In the genomic region with DNA sequence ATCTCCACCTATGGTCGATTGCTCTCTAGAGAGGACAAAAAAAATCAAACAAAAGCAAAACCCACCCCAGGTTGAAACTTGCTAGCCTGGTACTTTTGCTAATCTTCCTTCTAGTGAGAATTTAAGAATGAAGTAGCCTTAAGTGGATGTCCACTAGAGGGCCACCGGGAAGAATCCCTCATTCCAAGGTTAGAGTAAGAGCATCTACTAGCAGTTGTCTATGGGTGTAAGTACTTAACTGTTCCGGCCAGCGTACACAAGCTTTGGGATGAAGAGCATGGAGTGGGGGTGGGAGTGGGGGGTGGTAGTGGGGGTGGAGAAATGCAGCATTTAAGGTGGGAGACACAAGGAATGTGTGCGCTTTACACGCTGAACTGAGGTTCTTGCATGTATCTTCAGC, we compare ENCODE assay signal across 8 mouse cellular contexts. TPM values are rescaled to one million over a fixed set of nuclear protein-coding genes. Genes with fewer than 3 reads are reported as not detected.
DNase-seq lines count a peak whose midpoint lies in the region; ATAC-seq and TF ChIP-seq lines count a peak whose summit lies in the region.

No protein-coding gene starts in this region.

- TF ChIP-seq CTCF in E14TG2a.4 (conservative IDR thresholded peaks at IDR 0.05; ENCODE audit: low read length): peak; percentile 48

- DNase-seq in hindbrain, embryonic 11.5 days (ENCODE audit: low spot score): no peak
- peak; percentile 46 for DNase-seq in R1 (ENCODE audit: low read depth, low spot score)
- peak; percentile 11 to 53 for DNase-seq in frontal cortex, postnatal 36 days (ENCODE audit: low spot score in 2 of 2)
- no peak for DNase-seq in spleen, postnatal 4 days (ENCODE audit: low spot score in 2 of 2)

- peak; percentile 56 for ATAC-seq in hindbrain, embryonic 11.5 days (ENCODE audit: low FRiP score)
- no peak for ATAC-seq in hindbrain, embryonic 16.5 days
- peak; percentile 65 for ATAC-seq in megakaryocyte-erythroid progenitor cell, adult 5-6 weeks (replicated peaks; ENCODE audit: low FRiP score, low TSS enrichment, poor library complexity, severe bottlenecking)
- no peak for ATAC-seq in activated CD4-positive, CD25-positive, alpha-beta regulatory T cell, adult 4 months

- 59% methylated on average over 6 of the region's 6 CpGs for WGBS in hindbrain, embryonic 11.5 days
- 55% methylated on average over 6 of the region's 6 CpGs for WGBS in hindbrain, embryonic 16.5 days

- H3K4me2 ChIP-seq in hindbrain, embryonic 11.5 days (replicated peaks; ENCODE audit: low read depth, low read length): no peak overlapping the region
- no peak overlapping the region for H3K4me2 ChIP-seq in hindbrain, embryonic 16.5 days (ENCODE audit: low read length)

- no peaks in the 10 kb centered on the region for H3K9me3 ChIP-seq in hindbrain, embryonic 11.5 days (ENCODE audit: control insufficient read depth, low read length)
- H3K9me3 ChIP-seq in hindbrain, embryonic 16.5 days (ENCODE audit: control insufficient read depth, low read length): no peaks in the 10 kb centered on the region
- no peaks in the 10 kb centered on the region for H3K9me3 ChIP-seq in E14TG2a.4 (ENCODE audit: low read length)

- H3K27me3 ChIP-seq in hindbrain, embryonic 11.5 days (ENCODE audit: control insufficient read depth, insufficient read depth, low read length): no peaks in the 10 kb centered on the region
- H3K27me3 ChIP-seq in hindbrain, embryonic 16.5 days (replicated peaks; ENCODE audit: control insufficient read depth, insufficient read depth, low read length): no peaks in the 10 kb centered on the region
- H3K27me3 ChIP-seq in E14TG2a.4 (ENCODE audit: insufficient read depth, low read length): no peaks in the 10 kb centered on the region; the same call in 1 of the 2 replicates

- H3K9ac ChIP-seq in hindbrain, embryonic 11.5 days (ENCODE audit: low read depth, low read length): no peak overlapping the region
- H3K9ac ChIP-seq in hindbrain, embryonic 16.5 days (ENCODE audit: low read depth, low read length): no peak overlapping the region

- no peaks in the 10 kb centered on the region for H3K4me1 ChIP-seq in hindbrain, embryonic 11.5 days (replicated peaks; ENCODE audit: control insufficient read depth, insufficient read depth, low read length)
- no peaks in the 10 kb centered on the region for H3K4me1 ChIP-seq in hindbrain, embryonic 16.5 days (ENCODE audit: control insufficient read depth, insufficient read depth, low read depth, low read length)
- no peaks in the 10 kb centered on the region for H3K4me1 ChIP-seq in E14TG2a.4 (replicated peaks; ENCODE audit: low read depth, low read length)

- H3K4me3 ChIP-seq in hindbrain, embryonic 11.5 days (ENCODE audit: low read depth, low read length): no peak overlapping the region
- no peak overlapping the region for H3K4me3 ChIP-seq in hindbrain, embryonic 16.5 days (ENCODE audit: low read length)
- H3K4me3 ChIP-seq in E14TG2a.4 (replicated peaks; ENCODE audit: low read length): no peak overlapping the region

- H3K36me3 ChIP-seq in hindbrain, embryonic 11.5 days (ENCODE audit: control insufficient read depth, insufficient read depth, low read length): no peaks in the 10 kb centered on the region
- H3K36me3 ChIP-seq in hindbrain, embryonic 16.5 days (ENCODE audit: control insufficient read depth, insufficient read depth, low read length): no peaks in the 10 kb centered on the region
- no peaks in the 10 kb centered on the region for H3K36me3 ChIP-seq in E14TG2a.4 (ENCODE audit: insufficient read depth, low read length)

- no peak overlapping the region for H3K27ac ChIP-seq in hindbrain, embryonic 11.5 days (ENCODE audit: low read depth, low read length)
- no peak overlapping the region for H3K27ac ChIP-seq in hindbrain, embryonic 16.5 days (ENCODE audit: low read depth, low read length)

RNA-seq across cellular contexts. Expression of gene Metap1, which starts 17.4 kb away (rescaled TPM):
- polyA plus RNA-seq in hindbrain, embryonic 11.5 days (2014; fragmentation: Nextera tagmentation; extraction: Ambion mirVana): 60.3 and 64.6 TPM in 2 replicates
- 45.7 and 47.5 TPM in 2 replicates for polyA plus RNA-seq in hindbrain, embryonic 16.5 days (2015; fragmentation: Nextera tagmentation; extraction: Ambion mirVana)
- 65.1 and 68.0 TPM in 2 replicates for total RNA-seq in megakaryocyte-erythroid progenitor cell, adult 5-6 weeks (2014; fragmentation: Nextera tagmentation)
- 79.2 and 80.2 TPM in 2 replicates for total RNA-seq in megakaryocyte-erythroid progenitor cell, adult 5-6 weeks (2017)
- polyA plus RNA-seq in activated CD4-positive, CD25-positive, alpha-beta regulatory T cell, adult 4 months (2017; shearing (Covaris generic)): 10 to 100 TPM; 32.0 to 33.3 TPM

RNA-seq across cellular contexts. Expression of gene Eif4e, which starts 19.2 kb away (rescaled TPM):
- polyA plus RNA-seq in hindbrain, embryonic 11.5 days (2014; fragmentation: Nextera tagmentation; extraction: Ambion mirVana): 401 and 469 TPM in 2 replicates
- 315 and 352 TPM in 2 replicates for polyA plus RNA-seq in hindbrain, embryonic 16.5 days (2015; fragmentation: Nextera tagmentation; extraction: Ambion mirVana)
- total RNA-seq in megakaryocyte-erythroid progenitor cell, adult 5-6 weeks (2014; fragmentation: Nextera tagmentation): 208 and 348 TPM in 2 replicates
- total RNA-seq in megakaryocyte-erythroid progenitor cell, adult 5-6 weeks (2017): 215 and 277 TPM in 2 replicates
- polyA plus RNA-seq in activated CD4-positive, CD25-positive, alpha-beta regulatory T cell, adult 4 months (2017; shearing (Covaris generic)): 100 to 1,000 TPM; 246 to 346 TPM

Comparison
In these comparisons a context has a peak if more than half of its experiments do, and no peak if none do; other contexts are left out.
1. ATAC-seq: peak in hindbrain, embryonic 11.5 days (single experiment) and megakaryocyte-erythroid progenitor cell, adult 5-6 weeks (single experiment); none in hindbrain, embryonic 16.5 days (single experiment) and activated CD4-positive, CD25-positive, alpha-beta regulatory T cell, adult 4 months (single experiment).
2. DNase-seq: peak in R1 (single experiment) and frontal cortex, postnatal 36 days (2 of 2); none in hindbrain, embryonic 11.5 days (single experiment) and spleen, postnatal 4 days (0 of 2).